Mouse (Mus musculus): ENCODE measurements around the gene Hnf4a. TPM values are rescaled to one million over a fixed set of nuclear protein-coding genes. Genes with fewer than 3 reads are reported as not detected.

Gene Hnf4a
- polyA plus RNA-seq, 1 experiment = not detected

DNA sequence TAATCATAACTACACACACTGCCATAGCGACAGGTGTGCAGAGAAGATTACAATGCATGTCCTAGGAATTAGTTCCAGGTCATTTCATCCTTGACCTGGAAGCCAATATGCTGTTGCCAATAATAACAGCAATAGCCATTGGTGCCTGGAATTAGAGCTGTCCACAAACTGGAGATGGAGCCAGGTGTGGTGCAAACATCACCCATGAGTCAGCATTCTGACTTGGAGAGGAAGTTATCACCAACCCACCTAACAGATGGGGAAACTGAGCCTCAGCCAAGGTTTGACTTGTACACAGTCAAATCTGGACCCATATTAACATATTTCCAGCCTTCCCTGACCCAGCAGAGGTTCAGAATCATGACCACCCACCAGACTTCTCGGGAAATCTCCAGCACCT is 31.8 kb downstream of the Hnf4a start:
- Histone ChIP-seq H3K9me3 (replicated peaks; ENCODE audit: control insufficient read depth, insufficient read depth, low read length, poor library complexity, severe bottlenecking) (no peaks in the 10 kb centered on the region), H3K36me3 (ENCODE audit: control insufficient read depth, insufficient read depth, low read length, poor library complexity, severe bottlenecking) (no peaks in the 10 kb centered on the region), H3K9ac (ENCODE audit: low read depth, poor library complexity, severe bottlenecking) (no peak overlapping the region), H3K4me3 (ENCODE audit: low read depth, low read length) (no peak overlapping the region), H3K27ac (ENCODE audit: insufficient read depth, low read length) (no peak overlapping the region), H3K27me3 (ENCODE audit: control insufficient read depth, insufficient read depth, low read length, poor library complexity, severe bottlenecking) (no peaks in the 10 kb centered on the region), H3K4me1 (ENCODE audit: control insufficient read depth, insufficient read depth, low read length) (no peaks in the 10 kb centered on the region)
- TF ChIP-seq EP300 (IDR thresholded peaks at IDR 0.05; ENCODE audit: insufficient read depth, low read depth, low read length) (no peak), CTCF (IDR thresholded peaks at IDR 0.05; ENCODE audit: low read depth, low read length) (no peak)

DNA sequence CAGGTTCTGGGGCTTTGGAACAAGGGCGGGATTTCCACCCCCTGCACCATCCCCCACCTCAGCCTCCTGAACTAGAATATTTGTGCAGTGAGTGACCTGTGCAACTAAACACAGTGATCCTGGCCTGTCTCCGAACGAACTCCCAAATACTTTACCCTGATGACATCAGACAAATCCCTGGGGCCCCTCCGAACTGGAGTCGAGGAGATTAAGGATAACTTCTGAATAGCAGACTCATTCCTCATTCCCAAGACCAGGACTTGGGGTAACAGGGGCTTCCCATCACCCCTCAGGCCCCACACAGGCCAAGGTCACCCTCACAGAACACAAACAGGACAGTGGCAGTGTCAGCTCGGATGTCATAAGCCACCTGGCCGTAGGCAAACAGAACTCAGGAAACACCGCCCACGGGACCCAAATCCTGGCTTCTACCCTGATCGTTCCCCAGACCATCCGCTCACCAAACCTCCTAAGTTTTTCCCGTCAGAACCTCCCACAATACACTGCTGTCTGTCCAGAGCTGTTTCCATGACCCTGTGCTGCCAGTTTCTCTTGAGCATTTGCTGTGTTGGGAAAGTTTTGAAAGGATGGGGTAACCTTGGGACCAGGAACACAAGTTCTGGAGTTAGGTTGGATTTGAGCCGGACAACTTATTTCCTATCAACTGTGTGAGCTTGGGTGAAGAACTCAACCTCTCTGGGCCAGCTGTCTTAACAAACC is 32.9 kb downstream of the Hnf4a start:
- Histone ChIP-seq H3K9me3 (replicated peaks; ENCODE audit: control insufficient read depth, insufficient read depth, low read length, poor library complexity, severe bottlenecking) (no peaks in the 10 kb centered on the region), H3K27me3 (ENCODE audit: control insufficient read depth, insufficient read depth, low read length, poor library complexity, severe bottlenecking) (no peaks in the 10 kb centered on the region), H3K4me3 (ENCODE audit: low read depth, low read length) (no peak overlapping the region), H3K4me1 (ENCODE audit: control insufficient read depth, insufficient read depth, low read length) (no peaks in the 10 kb centered on the region), H3K36me3 (ENCODE audit: control insufficient read depth, insufficient read depth, low read length, poor library complexity, severe bottlenecking) (no peaks in the 10 kb centered on the region), H3K27ac (ENCODE audit: insufficient read depth, low read length) (no peak overlapping the region), H3K9ac (ENCODE audit: low read depth, poor library complexity, severe bottlenecking) (no peak overlapping the region)
- no peak for TF ChIP-seq EP300 (IDR thresholded peaks at IDR 0.05; ENCODE audit: insufficient read depth, low read depth, low read length)
- TF ChIP-seq POLR2A (IDR thresholded peaks at IDR 0.05; ENCODE audit: insufficient read depth, low read length) = no peak
- TF ChIP-seq CTCF (IDR thresholded peaks at IDR 0.05; ENCODE audit: low read depth, low read length) = no peak

GRCm38 (mm10) chr2:163540231-163541117 is 33.9 kb downstream of the Hnf4a start:
- Histone ChIP-seq H3K9ac (ENCODE audit: low read depth, poor library complexity, severe bottlenecking) (no peak overlapping the region), H3K4me3 (ENCODE audit: low read depth, low read length) (no peak overlapping the region), H3K27me3 (ENCODE audit: control insufficient read depth, insufficient read depth, low read length, poor library complexity, severe bottlenecking) (no peaks in the 10 kb centered on the region), H3K9me3 (replicated peaks; ENCODE audit: control insufficient read depth, insufficient read depth, low read length, poor library complexity, severe bottlenecking) (no peaks in the 10 kb centered on the region), H3K4me1 (ENCODE audit: control insufficient read depth, insufficient read depth, low read length) (no peaks in the 10 kb centered on the region), H3K27ac (ENCODE audit: insufficient read depth, low read length) (no peak overlapping the region), H3K36me3 (ENCODE audit: control insufficient read depth, insufficient read depth, low read length, poor library complexity, severe bottlenecking) (no peaks in the 10 kb centered on the region)
- no peak for TF ChIP-seq EP300 (IDR thresholded peaks at IDR 0.05; ENCODE audit: insufficient read depth, low read depth, low read length)
- TF ChIP-seq CTCF (IDR thresholded peaks at IDR 0.05; ENCODE audit: low read depth, low read length) = no peak
- no peak for TF ChIP-seq POLR2A (IDR thresholded peaks at IDR 0.05; ENCODE audit: insufficient read depth, low read length)

GRCm38 (mm10) chr2:163541568-163542182 is 35.1 kb downstream of the Hnf4a start:
- H3K4me3 ChIP-seq (ENCODE audit: low read depth, low read length) = no peak overlapping the region
- no peaks in the 10 kb centered on the region for H3K27me3 ChIP-seq (ENCODE audit: control insufficient read depth, insufficient read depth, low read length, poor library complexity, severe bottlenecking)
- no peak overlapping the region for H3K9ac ChIP-seq (ENCODE audit: low read depth, poor library complexity, severe bottlenecking)
- H3K9me3 ChIP-seq (replicated peaks; ENCODE audit: control insufficient read depth, insufficient read depth, low read length, poor library complexity, severe bottlenecking) = no peaks in the 10 kb centered on the region
- H3K27ac ChIP-seq (ENCODE audit: insufficient read depth, low read length) = no peak overlapping the region
- H3K36me3 ChIP-seq (ENCODE audit: control insufficient read depth, insufficient read depth, low read length, poor library complexity, severe bottlenecking) = no peaks in the 10 kb centered on the region
- H3K4me1 ChIP-seq (ENCODE audit: control insufficient read depth, insufficient read depth, low read length) = no peaks in the 10 kb centered on the region
- TF ChIP-seq EP300 (IDR thresholded peaks at IDR 0.05; ENCODE audit: insufficient read depth, low read depth, low read length) = no peak
- TF ChIP-seq POLR2A (IDR thresholded peaks at IDR 0.05; ENCODE audit: insufficient read depth, low read length) = no peak
- TF ChIP-seq CTCF (IDR thresholded peaks at IDR 0.05; ENCODE audit: low read depth, low read length) = no peak

DNA sequence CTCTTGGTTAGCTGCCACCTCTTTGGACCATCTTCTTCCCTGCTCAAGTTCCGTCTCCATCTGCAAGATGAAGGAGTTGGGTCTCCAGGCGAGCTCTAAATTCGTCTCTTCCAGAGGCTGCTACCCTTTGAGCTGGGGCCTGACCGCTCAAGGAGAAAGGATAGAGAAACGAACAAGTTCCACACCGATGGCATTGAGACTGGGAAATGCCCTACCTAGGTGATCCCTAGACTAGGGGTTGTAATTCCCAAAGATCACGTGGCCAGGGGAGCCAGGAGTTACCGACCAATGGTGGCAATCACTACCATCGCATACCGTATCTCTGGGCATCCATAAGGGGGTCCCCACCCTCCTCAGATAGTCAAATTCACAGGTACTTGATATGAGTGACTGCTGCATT is 36.1 kb downstream of the Hnf4a start:
- Histone ChIP-seq H3K27me3 (ENCODE audit: control insufficient read depth, insufficient read depth, low read length, poor library complexity, severe bottlenecking) (no peaks in the 10 kb centered on the region), H3K4me1 (ENCODE audit: control insufficient read depth, insufficient read depth, low read length) (no peaks in the 10 kb centered on the region), H3K36me3 (ENCODE audit: control insufficient read depth, insufficient read depth, low read length, poor library complexity, severe bottlenecking) (no peaks in the 10 kb centered on the region), H3K9me3 (replicated peaks; ENCODE audit: control insufficient read depth, insufficient read depth, low read length, poor library complexity, severe bottlenecking) (no peaks in the 10 kb centered on the region), H3K4me3 (ENCODE audit: low read depth, low read length) (no peak overlapping the region), H3K27ac (ENCODE audit: insufficient read depth, low read length) (no peak overlapping the region), H3K9ac (ENCODE audit: low read depth, poor library complexity, severe bottlenecking) (no peak overlapping the region)
- TF ChIP-seq EP300 (IDR thresholded peaks at IDR 0.05; ENCODE audit: insufficient read depth, low read depth, low read length) (no peak), POLR2A (IDR thresholded peaks at IDR 0.05; ENCODE audit: insufficient read depth, low read length) (no peak), CTCF (IDR thresholded peaks at IDR 0.05; ENCODE audit: low read depth, low read length) (no peak)

Measured in ES-Bruce4 (cell line).